Mouse (Mus musculus): ENCODE measurements around the gene Flywch2. TPM values are rescaled to one million over a fixed set of nuclear protein-coding genes. Genes with fewer than 3 reads are reported as not detected.
A peak's percentile ranks its signal among the peaks of the same experiment; 100 is the strongest.

The Flywch2 gene
- polyA plus RNA-seq, 1 experiment from 2014 or later, result 0.64 TPM

DNA sequence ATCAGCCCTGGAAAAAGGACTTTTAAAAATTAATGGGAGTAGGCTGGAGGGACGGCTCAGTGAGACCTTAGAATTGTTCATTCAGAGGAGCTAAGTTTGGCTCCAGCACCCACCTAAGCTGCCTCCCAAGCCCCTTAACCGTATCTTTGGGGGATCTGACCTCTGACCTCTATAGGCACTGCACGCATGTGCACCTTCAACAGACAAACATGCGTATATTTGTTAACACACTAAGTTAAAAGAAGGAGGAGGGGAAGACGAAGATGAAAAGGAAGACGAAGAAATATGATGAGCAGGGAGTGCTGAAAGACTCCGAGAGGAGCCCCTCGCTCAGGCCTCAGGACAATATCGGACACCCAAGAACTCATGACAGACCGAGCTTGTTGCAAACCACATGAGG lies 15.7 kb upstream of the Flywch2 start:
- Histone ChIP-seq H3K4me1 (ENCODE audit: control insufficient read depth, low read depth, low read length) (peaks cover 19% of the 10 kb centered on the region), H3K9me3 (replicated peaks; ENCODE audit: control insufficient read depth, low read length) (no peaks in the 10 kb centered on the region), H3K36me3 (ENCODE audit: control insufficient read depth, insufficient read depth) (peaks cover under 1% of the 10 kb centered on the region; the same call in 1 of the 2 replicates), H3K4me3 (ENCODE audit: low read depth, low read length) (no peak overlapping the region), H3K4me2 (ENCODE audit: low read depth, low read length) (no peak overlapping the region), H3K27ac (ENCODE audit: low read length) (no peak overlapping the region), H3K9ac (ENCODE audit: low read depth, low read length) (no peak overlapping the region), H3K27me3 (ENCODE audit: control insufficient read depth, insufficient read depth, low read depth, low read length) (no peaks in the 10 kb centered on the region)
- no peak for ATAC-seq (ENCODE audit: low read depth)
- 85% methylated on average over 10 of the region's 10 CpGs for WGBS (ENCODE audit: insufficient replicate concordance)

DNA sequence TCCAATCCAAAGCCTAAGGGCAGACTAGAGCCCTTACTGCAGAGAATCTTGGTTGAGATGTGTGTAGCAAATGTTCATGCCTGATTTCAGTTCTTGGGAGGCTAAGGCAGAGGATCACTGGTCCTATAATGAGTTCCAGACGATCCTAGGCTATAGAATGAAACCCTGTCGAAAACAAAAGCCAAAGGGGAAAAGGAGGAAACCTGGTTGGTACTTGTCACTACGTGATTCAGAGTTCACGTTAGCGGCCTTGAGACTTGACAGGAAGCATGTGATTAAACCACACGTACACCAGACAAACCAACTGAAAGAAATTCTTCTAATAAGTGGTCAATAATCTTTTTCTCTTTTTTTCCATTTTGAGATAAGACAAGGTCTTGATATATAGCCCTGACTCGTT lies 11.4 kb upstream of the Flywch2 start:
- Histone ChIP-seq H3K9ac (ENCODE audit: low read depth, low read length) (no peak overlapping the region), H3K4me2 (ENCODE audit: low read depth, low read length) (no peak overlapping the region), H3K36me3 (ENCODE audit: control insufficient read depth, insufficient read depth) (no peaks in the 10 kb centered on the region), H3K27me3 (ENCODE audit: control insufficient read depth, insufficient read depth, low read depth, low read length) (no peaks in the 10 kb centered on the region), H3K9me3 (replicated peaks; ENCODE audit: control insufficient read depth, low read length) (no peaks in the 10 kb centered on the region), H3K4me3 (ENCODE audit: low read depth, low read length) (no peak overlapping the region), H3K27ac (ENCODE audit: low read length) (no peak overlapping the region), H3K4me1 (ENCODE audit: control insufficient read depth, low read depth, low read length) (peaks cover 3% of the 10 kb centered on the region)
- 23% methylated on average over 7 of the region's 7 CpGs for WGBS (ENCODE audit: insufficient replicate concordance)
- ATAC-seq (ENCODE audit: low read depth), result no peak

DNA sequence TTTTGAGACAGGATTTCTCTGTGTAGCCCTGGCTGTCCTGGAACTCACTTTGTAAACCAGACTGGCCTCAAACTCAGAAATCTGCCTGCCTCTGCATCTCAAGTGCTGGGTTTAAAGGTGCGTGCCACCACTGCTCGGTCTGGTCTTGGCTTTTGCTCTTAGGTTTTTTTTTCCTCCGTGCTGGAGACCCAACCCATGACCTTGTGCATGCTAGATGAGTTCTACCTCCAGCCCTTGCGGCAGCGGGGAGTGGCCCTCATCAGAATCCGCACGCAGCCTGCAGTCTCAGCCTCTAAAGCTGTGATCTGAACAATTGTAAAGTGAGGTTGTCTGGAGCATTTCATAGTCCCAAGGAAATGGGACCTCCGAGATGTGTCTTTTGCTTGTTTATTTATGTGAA lies 9.4 kb upstream of the Flywch2 start:
- Histone ChIP-seq H3K36me3 (ENCODE audit: control insufficient read depth, insufficient read depth) (no peaks in the 10 kb centered on the region), H3K4me2 (ENCODE audit: low read depth, low read length) (no peak overlapping the region), H3K4me3 (ENCODE audit: low read depth, low read length) (no peak overlapping the region), H3K27me3 (ENCODE audit: control insufficient read depth, insufficient read depth, low read depth, low read length) (no peaks in the 10 kb centered on the region), H3K4me1 (ENCODE audit: control insufficient read depth, low read depth, low read length) (peaks cover 8% of the 10 kb centered on the region), H3K9me3 (replicated peaks; ENCODE audit: control insufficient read depth, low read length) (no peaks in the 10 kb centered on the region), H3K27ac (ENCODE audit: low read length) (no peak overlapping the region), H3K9ac (ENCODE audit: low read depth, low read length) (no peak overlapping the region)
- no peak for ATAC-seq (ENCODE audit: low read depth)
- 82% methylated on average over 8 of the region's 8 CpGs for WGBS (ENCODE audit: insufficient replicate concordance)

DNA sequence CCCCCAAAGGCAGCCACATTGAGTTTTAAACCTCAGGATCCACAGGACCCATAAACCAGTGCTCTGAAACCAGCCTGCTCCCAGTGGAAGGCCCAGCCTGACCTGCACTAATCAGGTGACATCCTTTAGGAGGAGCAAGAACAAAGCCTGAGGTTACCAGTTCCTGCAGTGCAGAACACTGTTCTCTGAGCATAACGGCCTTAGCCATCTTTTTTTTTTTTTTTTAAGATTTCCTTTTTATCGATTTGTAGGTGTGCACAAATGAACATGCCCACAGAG lies 5.1 kb upstream of the Flywch2 start:
- Histone ChIP-seq H3K27me3 (ENCODE audit: control insufficient read depth, insufficient read depth, low read depth, low read length) (no peaks in the 10 kb centered on the region), H3K4me2 (ENCODE audit: low read depth, low read length) (peak overlapping the region; percentile 91), H3K4me1 (ENCODE audit: control insufficient read depth, low read depth, low read length) (peaks cover 19% of the 10 kb centered on the region), H3K9me3 (replicated peaks; ENCODE audit: control insufficient read depth, low read length) (no peaks in the 10 kb centered on the region), H3K27ac (ENCODE audit: low read length) (no peak overlapping the region), H3K36me3 (ENCODE audit: control insufficient read depth, insufficient read depth) (no peaks in the 10 kb centered on the region), H3K4me3 (ENCODE audit: low read depth, low read length) (peak overlapping the region; percentile 70), H3K9ac (ENCODE audit: low read depth, low read length) (no peak overlapping the region)
- 0 out of 2 replicates have a peak, but pooled peaks have one; percentile 12 for ATAC-seq (ENCODE audit: low read depth)
- WGBS (ENCODE audit: insufficient replicate concordance), result 34% methylated on average over 2 of the region's 2 CpGs

DNA sequence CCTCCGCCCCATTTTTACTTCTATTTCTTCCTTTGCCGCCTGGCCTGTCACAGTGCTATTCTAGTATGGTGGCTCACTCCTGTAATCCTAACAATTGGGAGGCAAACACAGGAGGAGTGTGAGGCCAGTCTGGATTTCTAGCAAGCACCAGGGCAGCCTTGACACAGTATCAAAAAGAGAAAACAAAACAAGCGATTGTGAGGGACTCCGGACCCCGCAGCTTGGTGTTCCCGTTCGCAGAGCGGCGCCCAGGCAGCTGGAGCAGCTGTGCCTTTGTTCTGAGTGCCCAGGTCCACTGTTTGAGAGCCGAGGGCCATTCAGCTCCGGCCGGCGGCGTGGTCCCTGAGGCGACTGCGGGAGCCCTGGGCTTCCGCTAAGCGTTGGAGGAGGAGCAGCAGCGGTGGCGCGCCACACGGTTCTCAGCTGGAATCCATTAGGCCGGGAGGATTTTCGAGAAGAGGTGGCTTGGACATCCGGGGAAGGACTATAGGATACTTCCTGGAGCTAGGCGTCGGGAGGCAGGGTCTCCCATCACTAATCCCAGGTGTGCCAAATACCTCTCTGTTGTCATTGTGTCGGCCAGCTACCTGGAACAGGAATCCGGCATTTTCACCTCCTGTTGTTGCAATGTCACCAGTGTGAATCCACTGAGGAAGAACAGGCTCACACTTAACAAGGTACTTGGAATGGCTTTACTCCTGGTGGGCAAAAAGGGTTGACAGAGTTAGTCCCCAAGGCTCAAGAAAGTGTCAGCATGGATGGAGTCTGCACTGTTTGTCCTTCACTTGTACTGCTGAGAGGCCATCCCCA lies 4.6 kb upstream of the Flywch2 start, which contains the start of gene Srrm2:
Srrm2 (plus strand) TSS at position 264 of the 810 bp plus-strand sequence.
- peak; percentile 68 for ATAC-seq (ENCODE audit: low read depth)
- Histone ChIP-seq H3K9ac (ENCODE audit: low read depth, low read length) (peak within 1 kb of the TSS; percentile 82), H3K27me3 (ENCODE audit: control insufficient read depth, insufficient read depth, low read depth, low read length) (peaks cover 2% of the 10 kb centered on the region; the same call in 1 of the 2 replicates), H3K9me3 (replicated peaks; ENCODE audit: control insufficient read depth, low read length) (no peaks in the 10 kb centered on the region), H3K4me1 (ENCODE audit: control insufficient read depth, low read depth, low read length) (peaks cover 24% of the 10 kb centered on the region), H3K27ac (ENCODE audit: low read length) (peak within 1 kb of the TSS; percentile 41), H3K4me2 (ENCODE audit: low read depth, low read length) (peak within 1 kb of the TSS; percentile 91), H3K4me3 (ENCODE audit: low read depth, low read length) (peak within 1 kb of the TSS; percentile 70), H3K36me3 (ENCODE audit: control insufficient read depth, insufficient read depth) (no peaks in the 10 kb centered on the region)
- 3% methylated on average over 29 of the region's 29 CpGs for WGBS (ENCODE audit: insufficient replicate concordance)

DNA sequence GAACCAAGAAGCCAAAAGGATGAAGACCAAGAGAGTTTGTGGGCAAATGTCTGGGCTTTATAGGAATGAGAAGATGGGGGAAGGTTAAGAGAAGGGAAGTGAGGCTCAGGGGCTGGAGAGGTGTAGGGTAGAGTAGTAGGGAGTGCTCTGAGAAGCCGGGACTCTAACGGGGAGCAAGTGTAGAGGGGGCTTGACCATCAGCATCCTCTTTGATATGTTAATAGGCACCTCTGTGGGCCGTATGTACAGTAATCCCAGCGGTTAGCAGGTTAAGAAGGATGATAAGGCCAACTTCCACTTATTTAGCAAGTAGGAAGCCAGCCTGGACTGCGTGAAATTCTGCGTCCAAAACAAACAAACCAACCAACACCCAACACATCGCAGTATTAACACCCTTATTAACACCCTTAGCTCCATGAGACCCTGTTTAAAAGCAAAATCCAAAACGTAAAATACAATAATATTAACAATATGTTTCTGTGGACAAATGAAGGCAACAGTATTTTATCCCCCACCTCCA lies 3.9 kb upstream of the Flywch2 start:
- Histone ChIP-seq H3K4me1 (ENCODE audit: control insufficient read depth, low read depth, low read length) (peaks cover 25% of the 10 kb centered on the region), H3K9me3 (replicated peaks; ENCODE audit: control insufficient read depth, low read length) (no peaks in the 10 kb centered on the region), H3K9ac (ENCODE audit: low read depth, low read length) (peak overlapping the region; percentile 82), H3K4me3 (ENCODE audit: low read depth, low read length) (peak overlapping the region; percentile 70), H3K4me2 (ENCODE audit: low read depth, low read length) (peak overlapping the region; percentile 91), H3K36me3 (ENCODE audit: control insufficient read depth, insufficient read depth) (no peaks in the 10 kb centered on the region), H3K27ac (ENCODE audit: low read length) (peak overlapping the region; percentile 41), H3K27me3 (ENCODE audit: control insufficient read depth, insufficient read depth, low read depth, low read length) (peaks cover 6% of the 10 kb centered on the region; the same call in 1 of the 2 replicates)
- WGBS (ENCODE audit: insufficient replicate concordance), result 9% methylated on average over 8 of the region's 8 CpGs
- ATAC-seq (ENCODE audit: low read depth), result no peak

DNA sequence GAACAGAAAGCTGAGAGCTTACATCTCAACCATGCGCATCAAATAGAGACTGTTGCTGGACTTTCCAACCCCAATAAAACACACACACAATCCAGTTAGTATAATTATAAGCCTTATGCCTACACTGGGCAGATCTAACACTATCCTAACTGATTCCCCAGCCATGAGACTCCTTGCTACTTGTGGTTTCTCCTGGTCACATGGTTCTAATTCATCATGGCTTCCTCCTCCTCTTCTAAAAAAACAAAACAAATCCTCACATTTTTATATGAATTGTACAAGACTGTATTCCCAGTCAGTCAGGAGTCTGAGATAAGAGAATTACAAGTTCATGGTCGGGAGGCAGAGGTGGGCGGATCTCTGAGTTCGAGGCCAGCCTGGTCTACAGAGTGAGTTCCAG lies 3.1 kb upstream of the Flywch2 start:
- 56% methylated on average over 4 of the region's 4 CpGs for WGBS (ENCODE audit: insufficient replicate concordance)
- Histone ChIP-seq H3K9ac (ENCODE audit: low read depth, low read length) (no peak overlapping the region), H3K4me1 (ENCODE audit: control insufficient read depth, low read depth, low read length) (peaks cover 25% of the 10 kb centered on the region), H3K36me3 (ENCODE audit: control insufficient read depth, insufficient read depth) (no peaks in the 10 kb centered on the region), H3K9me3 (replicated peaks; ENCODE audit: control insufficient read depth, low read length) (no peaks in the 10 kb centered on the region), H3K4me3 (ENCODE audit: low read depth, low read length) (no peak overlapping the region), H3K27ac (ENCODE audit: low read length) (no peak overlapping the region), H3K27me3 (ENCODE audit: control insufficient read depth, insufficient read depth, low read depth, low read length) (peaks cover 6% of the 10 kb centered on the region; the same call in 1 of the 2 replicates), H3K4me2 (ENCODE audit: low read depth, low read length) (no peak overlapping the region)
- ATAC-seq (ENCODE audit: low read depth), result no peak

DNA sequence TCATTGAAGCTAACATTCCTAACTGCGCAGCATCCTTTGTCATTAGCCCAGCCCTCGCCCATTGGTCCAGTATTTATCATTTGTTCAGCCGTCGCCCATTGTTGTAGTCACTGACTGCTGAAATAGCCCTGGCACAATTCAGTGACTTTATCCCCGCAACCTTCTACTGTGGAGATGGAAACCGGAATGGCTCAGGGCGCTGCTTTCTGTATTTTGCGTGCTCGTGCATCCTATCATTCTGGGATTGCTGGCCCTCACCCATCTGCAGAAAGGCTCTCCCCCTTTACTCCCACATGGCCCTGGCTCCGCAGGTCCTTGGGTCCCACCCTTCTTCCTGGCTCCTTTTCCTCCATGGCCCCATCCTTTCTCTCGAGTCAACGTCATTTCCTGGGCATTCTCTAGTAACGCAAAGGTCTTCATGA lies 640 bp upstream of the Flywch2 start:
- Histone ChIP-seq H3K9me3 (replicated peaks; ENCODE audit: control insufficient read depth, low read length) (no peaks in the 10 kb centered on the region), H3K4me3 (ENCODE audit: low read depth, low read length) (peak overlapping the region; percentile 63), H3K4me2 (ENCODE audit: low read depth, low read length) (peak overlapping the region; percentile 99), H3K9ac (ENCODE audit: low read depth, low read length) (no peak overlapping the region), H3K27me3 (ENCODE audit: control insufficient read depth, insufficient read depth, low read depth, low read length) (peaks cover 6% of the 10 kb centered on the region; the same call in 1 of the 2 replicates), H3K36me3 (ENCODE audit: control insufficient read depth, insufficient read depth) (no peaks in the 10 kb centered on the region), H3K27ac (ENCODE audit: low read length) (no peak overlapping the region), H3K4me1 (ENCODE audit: control insufficient read depth, low read depth, low read length) (peaks cover 25% of the 10 kb centered on the region)
- WGBS (ENCODE audit: insufficient replicate concordance), result 31% methylated on average over 13 of the region's 13 CpGs
- no peak for ATAC-seq (ENCODE audit: low read depth)

DNA sequence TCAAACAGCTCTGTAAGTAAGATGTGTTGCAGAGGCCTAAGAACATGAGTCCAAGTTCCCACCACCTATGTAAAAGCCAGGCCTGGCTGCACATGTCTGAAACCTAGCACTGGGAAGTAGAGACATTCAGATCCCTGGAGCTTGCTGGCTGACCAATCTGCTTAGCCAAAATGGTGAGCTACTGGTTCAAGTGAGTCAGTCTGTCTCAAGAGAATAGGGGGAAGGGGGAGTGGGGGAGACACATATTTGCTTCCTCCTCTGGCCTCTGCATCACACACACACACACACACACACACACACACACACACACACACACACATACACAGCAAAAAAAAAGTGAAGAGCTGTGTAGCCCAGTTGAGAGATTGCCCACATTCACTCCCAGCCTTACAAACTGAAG lies 2.5 kb downstream of the Flywch2 start:
- no peak for ATAC-seq (ENCODE audit: low read depth)
- H3K4me2 ChIP-seq (ENCODE audit: low read depth, low read length), result no peak overlapping the region
- H3K4me3 ChIP-seq (ENCODE audit: low read depth, low read length), result no peak overlapping the region
- peaks cover 9% of the 10 kb centered on the region for H3K4me1 ChIP-seq (ENCODE audit: control insufficient read depth, low read depth, low read length)
- H3K27me3 ChIP-seq (ENCODE audit: control insufficient read depth, insufficient read depth, low read depth, low read length), result peaks cover 6% of the 10 kb centered on the region; the same call in 1 of the 2 replicates
- no peaks in the 10 kb centered on the region for H3K36me3 ChIP-seq (ENCODE audit: control insufficient read depth, insufficient read depth)
- H3K9ac ChIP-seq (ENCODE audit: low read depth, low read length), result no peak overlapping the region
- no peaks in the 10 kb centered on the region for H3K9me3 ChIP-seq (replicated peaks; ENCODE audit: control insufficient read depth, low read length)
- no peak overlapping the region for H3K27ac ChIP-seq (ENCODE audit: low read length)
